Mouse (Mus musculus) kidney, adult 2 months (tissue): ENCODE measurements at regions not wholly inside any gene's neighbourhood (a gene's known extent, or its start where the extent isn't known, plus 50 kb on each side); places are given as distances from the start of the nearest gene placed in this dataset.

ENCODE experiments used
- DNase-seq: peaks from one replicate; pipeline ENCODE4 v3.0.0; 2021
- H3K27ac ChIP-seq: fragments of 200-500 bp; 2 replicates; pipeline ENCODE4 v1.5.1; 2012; ENCODE audit warnings: low read depth, low read length, control low read depth, inconsistent platforms; ENCODE audit not compliant: insufficient read depth
- H3K27me3 ChIP-seq: fragments of 200-500 bp; replicated peaks from 2 replicates; pipeline ENCODE4 v1.6.1; 2012; ENCODE audit warnings: mild to moderate bottlenecking, moderate library complexity, low read length, inconsistent platforms; ENCODE audit not compliant: control insufficient read depth, insufficient read depth
- H3K36me3 ChIP-seq: fragments of 200-500 bp; 2 replicates; pipeline ENCODE4 v1.6.1; 2012; ENCODE audit warnings: mild to moderate bottlenecking, moderate library complexity, low read length, inconsistent platforms; ENCODE audit not compliant: control insufficient read depth, insufficient read depth
- H3K4me1 ChIP-seq: fragments of 200-500 bp; 2 replicates; pipeline ENCODE4 v1.6.1; 2011; ENCODE audit warnings: low read length; ENCODE audit not compliant: control insufficient read depth, insufficient read depth
- H3K4me3 ChIP-seq: fragments of 200-500 bp; 2 replicates; pipeline ENCODE4 v1.5.1; 2011; ENCODE audit warnings: mild to moderate bottlenecking, low read depth, low read length, control low read depth; ENCODE audit not compliant: insufficient read depth
- CTCF ChIP-seq: fragments of 200-500 bp; conservative IDR thresholded peaks from 2 replicates; pipeline ENCODE4 v1.5.1; 2011; ENCODE audit warnings: low read depth, mild to moderate bottlenecking, control low read depth, low read length, moderate library complexity, mixed read lengths; ENCODE audit not compliant: insufficient read depth, insufficient read length
- POLR2A ChIP-seq: fragments of 200-500 bp; IDR thresholded peaks from one replicate; pipeline ENCODE4 v1.6.1; 2011; ENCODE audit warnings: low read depth, low read length, control low read depth
- WGBS: fragments of 180-500 bp; shearing (Covaris S2); methylation state at CpG from one replicate; pipeline ENCODE4 v1.1.7; 2018; 5-methylcytosine and 5-hydroxymethylcytosine counted together

DNA sequence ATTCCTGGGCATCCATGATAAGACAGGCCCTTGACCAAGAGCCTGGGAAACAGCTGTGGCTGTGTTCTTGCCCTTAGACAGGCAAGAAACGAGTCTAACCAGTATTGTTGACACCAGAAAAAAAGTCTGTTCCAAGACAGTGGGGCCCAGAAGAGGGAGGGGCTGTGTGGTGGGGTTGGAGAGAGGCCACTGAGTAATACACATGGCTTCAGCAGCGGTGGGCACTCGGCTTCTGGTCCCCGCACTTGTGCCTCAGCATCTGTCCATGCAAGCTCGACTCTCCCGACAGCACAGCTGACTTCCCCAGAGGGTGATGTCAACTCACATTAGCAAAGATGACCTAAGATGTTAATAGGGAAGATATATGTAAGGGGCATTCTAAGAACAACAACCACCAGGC, 110.9 kb upstream of the Tle3 start:
- WGBS, result 88% methylated on average over 6 of the region's 6 CpGs
- TF ChIP-seq POLR2A, result no peak
- no peak for TF ChIP-seq CTCF

DNA sequence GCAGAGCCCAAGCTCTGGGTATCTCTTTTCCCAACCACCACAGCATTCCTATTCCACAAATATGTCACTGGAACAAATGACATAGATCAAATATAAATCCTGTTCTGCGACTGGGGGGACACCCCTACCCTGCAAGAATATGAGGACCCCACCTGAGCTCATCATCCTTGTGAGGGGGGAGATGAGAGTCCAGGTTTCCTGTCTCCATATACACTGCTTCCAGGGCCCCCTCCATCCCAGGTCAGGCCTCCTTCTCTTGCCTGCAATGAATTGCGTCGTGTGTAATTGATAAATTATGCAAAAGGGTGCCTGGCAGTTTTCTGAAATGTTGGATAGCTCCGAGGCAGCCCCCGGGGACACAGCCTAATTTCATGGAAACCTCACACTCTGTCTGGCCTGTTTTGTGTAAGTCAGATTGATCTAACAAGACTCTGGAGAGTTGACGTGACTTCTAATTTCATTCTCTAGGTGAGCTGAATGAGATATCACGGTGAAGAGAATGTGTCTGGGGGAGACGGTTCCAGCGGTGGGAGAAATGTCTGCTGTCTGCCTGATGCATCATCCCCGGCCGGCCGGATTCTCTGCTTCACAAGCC, 110.3 kb upstream of the Tle3 start:
- H3K4me1 ChIP-seq, result no peaks in the 10 kb centered on the region

More for the DNA sequence above, 110.9 kb upstream of the Tle3 start:
- Histone ChIP-seq H3K27ac (no peak overlapping the region), H3K36me3 (no peaks in the 10 kb centered on the region), H3K4me3 (no peak overlapping the region), H3K27me3 (no peaks in the 10 kb centered on the region), H3K4me1 (no peaks in the 10 kb centered on the region)
- DNase-seq, result no peak

DNA sequence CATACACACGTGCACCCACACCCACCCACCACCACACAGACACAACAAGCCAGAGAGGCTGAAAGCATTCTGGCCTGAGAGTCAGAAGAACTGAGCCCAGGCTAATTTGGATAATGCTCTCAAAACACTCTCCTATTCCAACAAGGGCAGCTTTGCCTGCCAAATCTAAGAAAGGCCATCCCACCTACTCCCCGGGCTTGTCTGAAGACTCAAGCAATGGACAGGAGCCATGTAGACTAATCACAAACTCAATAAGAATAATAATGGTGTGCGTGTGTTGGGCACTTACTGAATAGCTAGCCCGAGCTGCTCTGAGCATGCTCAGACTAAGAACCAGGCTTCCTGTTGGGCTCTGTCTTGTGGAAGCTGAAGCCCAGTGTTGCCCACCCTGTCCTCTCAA, 108.8 kb upstream of the Tle3 start:
- no peak overlapping the region for H3K27ac ChIP-seq
- no peak overlapping the region for H3K4me3 ChIP-seq
- H3K4me1 ChIP-seq, result no peaks in the 10 kb centered on the region
- TF ChIP-seq CTCF, result no peak
- no peak for TF ChIP-seq POLR2A
- H3K27me3 ChIP-seq, result no peaks in the 10 kb centered on the region
- no peaks in the 10 kb centered on the region for H3K36me3 ChIP-seq
- 88% methylated on average over 4 of the region's 4 CpGs for WGBS
- no peak for DNase-seq

More for the DNA sequence above, 110.3 kb upstream of the Tle3 start:
- TF ChIP-seq CTCF, result no peak
- no peak for TF ChIP-seq POLR2A
- no peak for DNase-seq
- Histone ChIP-seq H3K4me3 (no peak overlapping the region), H3K27me3 (no peaks in the 10 kb centered on the region), H3K36me3 (no peaks in the 10 kb centered on the region), H3K27ac (no peak overlapping the region)
- WGBS, result 57% methylated on average over 12 of the region's 12 CpGs

DNA sequence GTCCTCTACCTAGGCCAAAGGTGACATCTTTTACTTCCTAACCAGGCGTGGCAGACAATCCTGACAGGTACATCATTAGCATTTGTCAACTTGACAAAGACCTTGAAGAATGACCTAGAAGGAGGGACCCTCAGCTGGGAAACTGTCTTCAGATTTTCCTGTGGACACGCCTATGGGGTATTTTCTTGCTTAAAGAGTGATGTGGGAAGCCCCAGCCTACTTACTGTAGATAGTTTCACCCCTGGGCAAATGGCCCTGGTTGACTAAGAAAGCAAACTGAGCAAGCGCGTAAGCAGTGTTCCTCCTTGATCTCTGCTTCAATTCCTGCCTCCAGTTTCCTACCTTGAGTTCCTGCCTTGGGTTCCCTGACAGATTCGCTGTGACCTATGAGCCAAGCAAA, 106.7 kb upstream of the Tle3 start:
- Histone ChIP-seq H3K27ac (no peak overlapping the region), H3K36me3 (no peaks in the 10 kb centered on the region), H3K4me3 (no peak overlapping the region), H3K4me1 (no peaks in the 10 kb centered on the region), H3K27me3 (no peaks in the 10 kb centered on the region)
- DNase-seq, result no peak
- no peak for TF ChIP-seq POLR2A
- TF ChIP-seq CTCF, result no peak
- 93% methylated on average over 5 of the region's 5 CpGs for WGBS

DNA sequence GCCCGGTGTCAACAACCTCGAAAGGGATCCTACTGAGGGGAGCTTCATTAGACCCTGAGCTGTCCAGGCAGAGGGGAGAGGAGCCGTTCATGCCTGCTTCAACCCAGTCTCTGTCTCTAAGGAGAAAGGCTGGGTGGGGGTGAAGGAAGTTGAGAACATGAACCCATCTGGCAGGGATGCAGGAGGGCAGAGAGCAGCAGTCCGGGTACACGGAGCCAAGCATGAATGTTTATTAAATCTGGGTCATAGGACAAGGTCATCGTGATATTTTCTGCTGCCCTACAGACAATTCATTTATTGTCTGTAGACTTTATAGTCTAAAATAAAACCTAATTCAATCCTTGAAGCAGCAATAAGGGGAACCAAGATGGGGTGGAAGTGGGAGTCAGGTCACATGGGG, 105.2 kb upstream of the Tle3 start:
- Histone ChIP-seq H3K27ac (no peak overlapping the region), H3K36me3 (no peaks in the 10 kb centered on the region), H3K27me3 (no peaks in the 10 kb centered on the region), H3K4me1 (no peaks in the 10 kb centered on the region), H3K4me3 (no peak overlapping the region)
- WGBS, result 60% methylated on average over 6 of the region's 6 CpGs
- TF ChIP-seq POLR2A, result no peak
- no peak for TF ChIP-seq CTCF
- peak; percentile 58 for DNase-seq

DNA sequence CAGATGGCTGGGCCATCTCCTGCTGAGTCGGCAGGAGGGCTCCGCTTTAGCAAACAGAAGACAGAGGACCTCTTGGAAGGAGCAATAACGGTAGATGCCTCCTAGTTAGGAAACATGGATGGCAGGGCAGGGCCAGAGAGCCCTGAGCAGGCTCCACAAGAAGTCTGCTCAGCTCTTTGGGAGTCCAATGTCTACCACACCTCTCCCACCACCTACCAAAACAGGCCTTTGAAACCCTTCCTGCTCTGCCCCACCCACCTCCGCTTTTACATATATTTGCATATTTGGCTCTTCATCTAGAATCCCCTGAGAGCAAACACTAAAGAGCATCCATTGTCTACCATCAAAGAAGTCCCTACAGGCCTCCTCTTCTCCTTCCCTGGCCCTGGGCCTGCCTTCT, 104.6 kb upstream of the Tle3 start:
- Histone ChIP-seq H3K4me3 (no peak overlapping the region), H3K27ac (no peak overlapping the region), H3K4me1 (no peaks in the 10 kb centered on the region), H3K36me3 (no peaks in the 10 kb centered on the region), H3K27me3 (no peaks in the 10 kb centered on the region)
- 78% methylated on average over 4 of the region's 4 CpGs for WGBS
- no peak for DNase-seq
- TF ChIP-seq CTCF, result no peak
- no peak for TF ChIP-seq POLR2A

DNA sequence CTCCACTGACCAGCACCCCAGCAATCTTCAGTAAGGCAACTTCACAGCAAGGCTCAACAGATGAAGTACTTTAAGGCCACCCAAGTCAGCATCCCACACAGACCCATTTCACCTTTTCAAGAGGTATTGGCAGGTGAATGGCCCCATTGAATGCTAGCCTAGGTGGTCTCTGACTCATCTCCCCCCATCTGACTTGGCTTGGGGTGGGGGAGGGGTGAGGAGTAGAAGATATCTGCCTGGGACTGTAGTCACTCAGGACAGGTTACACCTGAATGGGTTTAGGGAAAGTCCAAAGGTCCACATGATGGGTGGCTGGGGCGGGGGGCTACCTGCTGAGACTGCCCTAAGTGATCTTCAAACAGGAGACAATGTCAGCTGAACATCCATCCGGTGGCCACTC, 104.0 kb upstream of the Tle3 start:
- Histone ChIP-seq H3K36me3 (no peaks in the 10 kb centered on the region), H3K27ac (no peak overlapping the region), H3K4me3 (no peak overlapping the region), H3K27me3 (no peaks in the 10 kb centered on the region), H3K4me1 (no peaks in the 10 kb centered on the region)
- 87% methylated on average over 2 of the region's 2 CpGs for WGBS
- no peak for DNase-seq
- TF ChIP-seq CTCF (no peak), POLR2A (no peak)
